Mouse (Mus musculus): ENCODE data around the gene Mblac2.

Mblac2 gene

DNA sequence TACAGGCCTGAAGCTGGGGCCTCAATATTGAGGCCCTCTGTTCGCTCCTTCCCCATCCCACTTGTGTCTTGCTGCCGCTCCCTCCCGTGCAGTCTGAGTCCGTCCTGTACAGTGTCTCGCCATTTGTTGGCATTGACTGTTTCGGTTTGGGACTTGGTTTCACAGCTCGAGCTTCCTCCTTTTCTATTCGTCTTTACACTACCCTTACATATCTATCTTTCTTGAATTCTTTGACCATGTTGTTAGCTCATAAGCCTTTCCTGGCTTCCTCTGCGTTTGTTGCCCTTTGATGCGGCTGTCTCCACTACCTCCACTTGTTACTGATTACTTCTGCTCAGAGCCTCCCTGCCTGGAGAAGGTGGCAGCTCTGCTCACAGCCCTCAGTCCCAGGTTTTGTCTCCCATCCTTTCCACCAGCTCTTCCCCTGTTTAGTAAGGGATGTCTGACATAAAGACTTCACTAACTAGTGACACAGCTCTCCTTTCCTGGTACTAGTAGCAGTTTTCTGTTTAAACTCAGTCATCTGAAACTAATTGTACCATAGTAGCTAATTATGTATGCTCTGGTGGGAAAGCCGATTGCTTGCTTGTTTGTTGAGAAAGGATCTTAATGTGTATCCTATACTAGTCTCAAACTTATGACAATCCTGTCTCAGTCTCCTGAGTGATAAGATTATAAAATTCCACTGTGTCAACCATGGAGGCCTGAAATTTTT, 74.8 kb downstream of the Mblac2 start:
- in situ Hi-C loops (cut with MboI; ENCODE audit: low pct_unique_long_range_greater_than_20kb in 1 of 2, low sequenced_read_pairs in 2 of 2, unreplicated experiment in 1 of 2) = no loop called here

- in situ Hi-C loops (cut with MboI; ENCODE audit: low pct_unique_long_range_greater_than_20kb in 1 of 2, low sequenced_read_pairs in 2 of 2, unreplicated experiment in 1 of 2) = no loop called here
Observed at GRCm38 (mm10) chr13:81790160-81790559, 79.0 kb downstream of the Mblac2 start.

GRCm38 (mm10) chr13:81791861-81792260, 80.7 kb downstream of the Mblac2 start:
- in situ Hi-C loops (cut with MboI; ENCODE audit: low pct_unique_long_range_greater_than_20kb in 1 of 2, low sequenced_read_pairs in 2 of 2, unreplicated experiment in 1 of 2) = no loop called here

GRCm38 (mm10) chr13:81793850-81794249, 82.7 kb downstream of the Mblac2 start:
- in situ Hi-C loops (cut with MboI; ENCODE audit: low pct_unique_long_range_greater_than_20kb in 1 of 2, low sequenced_read_pairs in 2 of 2, unreplicated experiment in 1 of 2) = no loop called here

DNA sequence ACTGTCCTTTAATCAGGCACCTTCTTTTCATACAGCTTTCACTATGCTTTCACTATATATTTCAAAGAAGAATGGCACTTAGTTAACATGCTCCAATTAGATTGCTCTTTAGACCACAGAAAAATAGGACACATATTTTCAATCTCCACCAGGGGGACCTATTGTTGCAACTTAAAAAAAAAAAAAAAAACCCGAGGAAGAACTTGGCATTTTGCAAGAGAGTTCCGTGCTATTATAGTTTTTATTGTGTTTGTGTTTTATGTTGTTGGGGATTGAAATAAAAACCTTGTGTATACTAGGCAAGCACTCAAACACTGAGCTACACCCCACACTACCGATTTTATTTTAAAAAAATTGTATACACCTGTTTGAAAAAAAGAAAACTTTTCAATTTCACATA, 90.0 kb downstream of the Mblac2 start:
- in situ Hi-C loops (cut with MboI; ENCODE audit: low pct_unique_long_range_greater_than_20kb in 1 of 2, low sequenced_read_pairs in 2 of 2, unreplicated experiment in 1 of 2) = no loop called here
